Mouse (Mus musculus) MEL (cell line): ENCODE measurements around the gene Ube2d2b.

ENCODE experiments used
- CTCF ChIP-seq, 3 experiments: IDR thresholded peaks in 2 of 3; conservative IDR thresholded peaks in 1 of 3; 2 replicates each; pipeline ENCODE4 v1.5.1; 2011 to 2012; ENCODE audit warnings: low read length in 3 of 3, low read depth in 2 of 3, mild to moderate bottlenecking in 2 of 3, improper control_type of control experiment in 1 of 3, inconsistent platforms in 1 of 3, mixed read lengths in 1 of 3, moderate library complexity in 1 of 3; ENCODE audit not compliant: control insufficient read depth in 1 of 3, insufficient read depth in 1 of 3, poor library complexity in 1 of 3, severe bottlenecking in 1 of 3
- E2F4 ChIP-seq: IDR thresholded peaks from 2 replicates; pipeline ENCODE4 v1.6.1; 2011; ENCODE audit warnings: low read depth, low read length, improper control_type of control experiment, borderline replicate concordance
- ELF1 ChIP-seq: IDR thresholded peaks from 2 replicates; pipeline ENCODE4 v1.6.1; 2014; ENCODE audit warnings: low read depth, mild to moderate bottlenecking, inconsistent platforms, low read length, improper control_type of control experiment, moderate library complexity
- GABPA ChIP-seq: IDR thresholded peaks from 2 replicates; pipeline ENCODE4 v1.6.1; 2012; ENCODE audit warnings: low read depth, mild to moderate bottlenecking, inconsistent platforms, low read length, improper control_type of control experiment, moderate library complexity
- GATA1 ChIP-seq: IDR thresholded peaks from 2 replicates; pipeline ENCODE4 v1.6.1; 2011; ENCODE audit warnings: low read depth, low read length, improper control_type of control experiment
- MAFK ChIP-seq: IDR thresholded peaks from 2 replicates; pipeline ENCODE4 v1.6.1; 2011; ENCODE audit warnings: low read depth, mild to moderate bottlenecking, low read length, improper control_type of control experiment, borderline replicate concordance
- MAX ChIP-seq: IDR thresholded peaks from 2 replicates; pipeline ENCODE4 v1.6.1; 2011; ENCODE audit warnings: low read length, improper control_type of control experiment
- MAZ ChIP-seq: IDR thresholded peaks from 2 replicates; pipeline ENCODE4 v1.6.1; 2012; ENCODE audit warnings: low read depth, mild to moderate bottlenecking, inconsistent platforms, low read length, improper control_type of control experiment
- MEF2A ChIP-seq: IDR thresholded peaks from 2 replicates; pipeline ENCODE4 v1.6.1; 2014; ENCODE audit warnings: low read depth, mild to moderate bottlenecking, inconsistent platforms, low read length, improper control_type of control experiment; ENCODE audit not compliant: poor library complexity, insufficient replicate concordance, severe bottlenecking; ENCODE audit errors: extremely low read depth
- MXI1 ChIP-seq: IDR thresholded peaks from 2 replicates; pipeline ENCODE4 v1.6.1; 2011; ENCODE audit warnings: mild to moderate bottlenecking, low read depth, low read length, improper control_type of control experiment
- POLR2A ChIP-seq, 2 experiments: IDR thresholded peaks; 2 replicates each; pipeline ENCODE4 v1.6.1; 2011 to 2012; ENCODE audit warnings: low read length in 2 of 2, mild to moderate bottlenecking in 2 of 2, control low read depth in 1 of 2, improper control_type of control experiment in 1 of 2, low read depth in 1 of 2, moderate library complexity in 1 of 2; ENCODE audit not compliant: control insufficient read depth in 1 of 2, insufficient read depth in 1 of 2, poor library complexity in 1 of 2
- TCF12 ChIP-seq: IDR thresholded peaks from 2 replicates; pipeline ENCODE4 v1.6.1; 2014; ENCODE audit warnings: low read depth, mild to moderate bottlenecking, inconsistent platforms, low read length, improper control_type of control experiment, moderate library complexity
- USF2 ChIP-seq, 2 experiments: IDR thresholded peaks; 2 replicates each; pipeline ENCODE4 v1.6.1; 2011 to 2012; ENCODE audit warnings: improper control_type of control experiment in 2 of 2, low read length in 2 of 2, borderline replicate concordance in 1 of 2, inconsistent platforms in 1 of 2, low read depth in 1 of 2, mild to moderate bottlenecking in 1 of 2; ENCODE audit not compliant: insufficient read depth in 1 of 2

DNA sequence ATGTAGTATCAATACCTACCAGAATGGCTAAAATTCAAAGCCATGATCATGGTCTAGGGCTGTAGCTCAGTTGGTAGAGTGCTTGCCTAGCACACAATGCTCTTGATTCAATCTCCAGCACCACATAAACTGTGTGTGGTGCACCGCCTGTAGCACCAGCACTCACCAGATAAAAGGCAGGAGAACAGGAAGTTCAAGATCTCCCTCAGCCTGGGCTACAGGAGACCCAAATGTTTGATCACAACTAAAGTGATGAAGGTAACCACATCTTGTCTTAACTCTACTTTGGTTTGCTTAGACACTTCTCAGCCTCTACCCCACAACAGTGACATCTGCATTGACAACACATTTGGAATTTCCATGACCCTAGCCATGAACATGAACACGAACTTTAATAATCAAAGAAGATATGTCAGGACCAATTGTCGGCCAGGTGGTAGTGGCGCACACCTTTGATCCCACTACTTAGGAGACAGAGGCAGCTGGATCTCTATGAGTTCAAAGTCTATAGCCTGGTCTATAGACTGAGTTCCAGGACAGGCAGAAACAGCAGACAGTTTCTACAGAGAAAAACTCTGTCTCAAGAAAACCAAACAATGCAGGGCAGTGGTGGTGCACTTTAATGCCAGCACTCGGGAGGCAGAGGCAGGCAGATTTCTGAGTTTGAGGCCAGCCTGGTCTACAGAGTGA is 10.8 kb downstream of the Ube2d2b start:
- TF ChIP-seq POLR2A (IDR thresholded peaks at IDR 0.05; ENCODE audit: control insufficient read depth in 1 of 2, insufficient read depth in 1 of 2, low read depth in 1 of 2, low read length in 2 of 2, poor library complexity in 1 of 2) (no peak), MAX (no peak), MEF2A (no peak), MXI1 (no peak), USF2 (IDR thresholded peaks at IDR 0.05; ENCODE audit: borderline replicate concordance in 1 of 2, insufficient read depth in 1 of 2, low read depth in 1 of 2, low read length in 2 of 2) (no peak), CTCF (IDR thresholded peaks at IDR 0.05 in 2 of 3, conservative IDR thresholded peaks at IDR 0.05 in 1 of 3; ENCODE audit: control insufficient read depth in 1 of 3, insufficient read depth in 1 of 3, low read depth in 2 of 3, low read length in 3 of 3, poor library complexity in 1 of 3, severe bottlenecking in 1 of 3) (no peak), ELF1 (peak; percentile 30; the same call in 1 of the 2 replicates), MAFK (no peak), TCF12 (0 out of 2 replicates have a peak, but pooled peaks have one; percentile 36), MAZ (no peak), GABPA (no peak), E2F4 (no peak), GATA1 (peak; percentile 52; the same call in 1 of the 2 replicates)
